Mouse (Mus musculus) brown adipose tissue, adult 24 weeks (tissue): Measurements from ENCODE around the gene Cox7a1. TPM values are rescaled to one million over a fixed set of nuclear protein-coding genes. Genes with fewer than 3 reads are reported as not detected.
"Not testable (repeated sequence)": the region's sequence is repeated elsewhere in the genome, so short reads cannot be mapped to it uniquely, and the experiment has no call there.

Source experiments
- H3K27ac ChIP-seq: fragments of 200-500 bp; replicated peaks from 2 replicates; pipeline ENCODE4 v1.5.1; 2012; ENCODE audit warnings: low read depth, mild to moderate bottlenecking, low read length
- H3K4me1 ChIP-seq: fragments of 200-500 bp; 2 replicates; pipeline ENCODE4 v1.6.1; 2012; ENCODE audit warnings: low read length, mixed read lengths; ENCODE audit not compliant: control insufficient read depth, insufficient read depth, insufficient read length
- H3K4me3 ChIP-seq: fragments of 200-500 bp; 2 replicates; pipeline ENCODE4 v1.5.1; 2012; ENCODE audit warnings: low read depth, mild to moderate bottlenecking, low read length, moderate library complexity; ENCODE audit not compliant: insufficient read depth
- polyA plus RNA-seq: library from polyadenylated mRNA; stranded (reverse); fragments of >200 nt; gene quantifications from 2 replicates; pipeline ENCODE4 v1.2.4, GENCODE M21; 2012; ENCODE audit not compliant: missing spikeins, insufficient read depth, insufficient read length

The Cox7a1 gene
- polyA plus RNA-seq, 1 experiment, result 3,950 TPM

GRCm38 (mm10) chr7:30199498-30200139, 15.7 kb downstream of the Cox7a1 start:
- Histone ChIP-seq H3K4me1 (0 out of 2 replicates have a peak, but pooled peaks cover 6% of the 10 kb centered on the region), H3K27ac (no peak overlapping the region), H3K4me3 (no peak overlapping the region)

- H3K4me1 ChIP-seq, result 0 out of 2 replicates have a peak, but pooled peaks cover 6% of the 10 kb centered on the region
- no peak overlapping the region for H3K27ac ChIP-seq
- H3K4me3 ChIP-seq, result no peak overlapping the region
Observed at GRCm38 (mm10) chr7:30200200-30200599, 16.3 kb downstream of the Cox7a1 start.

DNA sequence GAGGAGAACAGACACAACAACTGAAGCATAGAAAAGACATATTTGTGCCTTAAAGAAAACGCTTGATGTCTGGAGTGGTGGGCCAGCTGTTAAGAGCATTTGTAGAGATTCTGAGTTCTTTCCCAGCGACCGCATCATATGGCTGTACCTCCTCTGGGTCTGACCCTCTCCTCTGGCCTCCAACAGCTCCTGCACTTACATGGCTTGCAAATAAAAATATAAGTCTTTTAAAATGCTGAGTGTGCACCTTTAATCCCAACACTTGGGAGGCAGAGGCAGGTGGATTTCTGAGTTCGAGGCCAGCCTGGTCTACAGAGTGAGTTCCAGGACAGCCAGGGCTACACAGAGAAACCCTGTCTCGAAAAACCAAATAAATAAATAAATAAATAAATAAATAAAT, 16.7 kb downstream of the Cox7a1 start:
- H3K4me1 ChIP-seq, H3K4me3 ChIP-seq, H3K27ac ChIP-seq: not testable (repeated sequence)

DNA sequence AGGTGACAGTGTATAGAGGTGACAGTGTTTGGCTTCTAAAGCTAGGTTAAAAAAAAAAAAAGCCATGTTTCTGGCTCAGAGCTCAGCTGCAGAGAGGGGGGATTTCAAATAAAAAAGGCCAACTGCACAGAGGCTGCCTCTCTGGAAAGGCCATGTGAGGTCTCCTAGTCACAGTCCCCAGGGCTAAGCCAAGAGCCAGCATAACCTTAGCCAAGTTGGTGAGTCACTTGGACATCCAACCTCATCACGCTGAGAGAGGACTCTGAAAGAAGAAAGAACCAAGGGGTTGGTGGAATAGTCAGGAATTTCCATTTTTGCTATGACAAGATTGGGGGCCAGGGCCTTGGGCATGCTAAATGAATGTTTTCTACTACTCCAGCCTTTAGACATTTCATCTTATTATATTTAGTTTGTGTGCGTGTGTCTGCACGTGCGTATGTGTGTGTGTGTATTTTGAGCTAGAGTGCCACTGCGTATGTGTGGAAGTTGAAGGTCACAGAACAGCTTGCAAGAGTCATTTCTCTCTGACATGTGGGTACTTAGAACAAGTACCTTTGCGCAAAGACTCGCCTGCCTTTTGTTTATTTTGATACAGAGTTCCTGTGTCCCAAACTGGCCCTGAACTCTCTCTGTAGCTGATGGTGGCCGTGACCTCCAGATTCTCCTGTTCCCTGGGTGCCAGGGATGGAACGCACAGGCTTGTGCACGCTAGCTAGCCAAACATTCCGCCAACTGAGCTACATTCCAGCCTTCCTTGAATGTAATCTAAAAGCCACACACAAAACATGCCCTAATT, 19.1 kb downstream of the Cox7a1 start:
- Histone ChIP-seq H3K4me3 (no peak overlapping the region), H3K4me1 (0 out of 2 replicates have a peak, but pooled peaks cover 1% of the 10 kb centered on the region), H3K27ac (peak overlapping the region; percentile 87)

DNA sequence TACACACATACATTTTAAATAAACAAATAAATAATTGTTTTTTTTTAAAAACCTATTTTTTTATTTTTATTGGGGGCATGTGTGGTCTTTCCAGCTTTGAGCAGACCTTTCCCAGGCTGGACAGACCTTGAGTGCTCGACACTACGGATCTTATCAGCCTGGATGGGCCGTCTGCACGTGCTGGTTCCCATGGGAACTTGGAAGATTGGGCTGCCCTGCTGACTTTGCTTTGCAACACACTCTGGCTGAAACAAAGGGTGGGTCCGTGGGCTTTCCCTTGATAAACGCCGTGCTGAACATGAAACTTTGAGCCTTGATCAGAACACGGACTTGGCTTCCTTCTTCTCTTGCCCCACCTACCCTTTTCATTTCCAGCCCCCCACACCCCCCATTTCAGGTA, 20.4 kb downstream of the Cox7a1 start:
- Histone ChIP-seq H3K4me3 (no peak overlapping the region), H3K27ac (no peak overlapping the region), H3K4me1 (no peaks in the 10 kb centered on the region)

GRCm38 (mm10) chr7:30205383-30205782, 21.4 kb downstream of the Cox7a1 start:
- no peak overlapping the region for H3K27ac ChIP-seq
- H3K4me1 ChIP-seq, result no peaks in the 10 kb centered on the region
- H3K4me3 ChIP-seq, result no peak overlapping the region

GRCm38 (mm10) chr7:30206364-30206763, 22.4 kb downstream of the Cox7a1 start:
- not testable (repeated sequence) for H3K27ac ChIP-seq, H3K4me3 ChIP-seq, H3K4me1 ChIP-seq

- H3K4me3 ChIP-seq, result no peak overlapping the region
- H3K27ac ChIP-seq, result no peak overlapping the region
- H3K4me1 ChIP-seq, result no peaks in the 10 kb centered on the region
Observed at GRCm38 (mm10) chr7:30211025-30211424, 27.1 kb downstream of the Cox7a1 start.

DNA sequence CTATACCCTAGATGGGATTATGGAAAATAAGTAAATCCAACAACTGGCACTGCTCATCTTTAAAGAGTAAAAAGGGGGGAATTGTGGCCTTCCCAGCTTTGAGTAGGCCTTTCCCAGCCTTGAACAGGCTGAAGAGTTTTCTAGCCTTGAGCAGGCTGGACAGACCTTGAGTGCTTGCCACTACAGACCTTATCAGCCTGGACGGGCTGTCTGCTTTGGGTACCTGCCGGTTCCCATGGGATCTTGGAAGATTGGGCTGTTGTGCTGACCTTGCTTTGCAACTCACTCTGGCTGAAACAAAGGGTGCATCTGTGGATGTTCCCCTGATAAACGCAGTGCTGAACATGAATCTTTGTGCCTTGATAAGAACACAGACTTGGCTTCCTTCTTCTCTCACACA, 29.9 kb downstream of the Cox7a1 start:
- H3K4me1 ChIP-seq, result no peaks in the 10 kb centered on the region

DNA sequence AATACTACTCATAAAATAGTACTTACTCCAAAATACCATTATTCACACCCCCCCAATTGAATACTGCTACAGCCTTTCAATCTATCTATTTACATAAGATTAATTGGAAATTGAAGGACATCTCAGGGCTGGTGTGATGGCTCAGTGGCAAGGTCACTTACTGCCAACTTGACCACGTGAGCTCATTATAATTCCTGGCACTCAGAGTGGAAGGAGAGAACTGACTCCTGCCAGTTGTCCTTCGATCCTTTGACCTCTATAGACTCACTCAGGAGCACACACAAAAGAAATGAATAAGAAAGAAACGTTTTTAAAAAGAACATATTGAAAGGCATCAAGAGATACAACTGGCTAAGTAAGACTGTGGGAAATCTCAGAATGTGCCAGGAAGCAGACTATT, 31.9 kb downstream of the Cox7a1 start:
- no peaks in the 10 kb centered on the region; the same call in 1 of the 2 replicates for H3K4me1 ChIP-seq
- H3K4me3 ChIP-seq, result no peak overlapping the region
- H3K27ac ChIP-seq, result no peak overlapping the region

More for the DNA sequence above, 29.9 kb downstream of the Cox7a1 start:
- Histone ChIP-seq H3K27ac (no peak overlapping the region), H3K4me3 (no peak overlapping the region)

GRCm38 (mm10) chr7:30216723-30217151, 32.8 kb downstream of the Cox7a1 start:
- Histone ChIP-seq H3K4me3 (peak overlapping the region; percentile 32; the same call in 1 of the 2 replicates), H3K27ac (peak overlapping the region; percentile 66), H3K4me1 (no peaks in the 10 kb centered on the region; the same call in 1 of the 2 replicates)

DNA sequence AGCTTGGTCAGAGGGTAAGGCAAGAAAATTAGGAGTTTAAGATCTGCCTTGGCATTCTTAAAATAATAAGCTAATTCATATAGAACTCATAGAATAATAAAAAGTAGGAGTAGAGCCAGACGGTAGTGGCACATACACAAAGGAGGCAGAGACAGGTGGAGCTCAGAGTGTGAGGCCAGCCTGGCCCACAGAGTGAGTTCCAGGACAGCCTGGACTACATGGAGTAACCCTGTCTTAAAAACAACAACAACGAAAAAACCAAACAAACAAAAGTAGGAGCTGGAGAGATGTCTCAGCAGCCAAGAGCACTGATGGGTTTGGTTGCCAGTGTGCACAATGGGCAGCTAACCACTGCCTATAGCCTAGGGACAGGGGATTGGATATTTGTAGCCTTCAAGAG, 33.3 kb downstream of the Cox7a1 start:
- Histone ChIP-seq H3K4me3 (no peak overlapping the region), H3K4me1 (no peaks in the 10 kb centered on the region; the same call in 1 of the 2 replicates), H3K27ac (no peak overlapping the region)

GRCm38 (mm10) chr7:30219293-30220007, 35.5 kb downstream of the Cox7a1 start:
- Histone ChIP-seq H3K4me1 (no peaks in the 10 kb centered on the region; the same call in 1 of the 2 replicates), H3K4me3 (peak overlapping the region; percentile 60), H3K27ac (no peak overlapping the region)

- peak overlapping the region; percentile 60 for H3K4me3 ChIP-seq
- no peak overlapping the region for H3K27ac ChIP-seq
- H3K4me1 ChIP-seq, result no peaks in the 10 kb centered on the region; the same call in 1 of the 2 replicates
Observed at GRCm38 (mm10) chr7:30220008-30220356, 36.0 kb downstream of the Cox7a1 start.

GRCm38 (mm10) chr7:30221433-30221832, 37.5 kb downstream of the Cox7a1 start:
- H3K4me1 ChIP-seq, result no peaks in the 10 kb centered on the region; the same call in 1 of the 2 replicates
- H3K27ac ChIP-seq, result no peak overlapping the region
- no peak overlapping the region for H3K4me3 ChIP-seq
